Mouse (Mus musculus): ENCODE results near the gene Aimp1.

Aimp1 gene

GRCm38 (mm10) chr3:132684231-132684928 is at the start of gene Aimp1:
Gene Aimp1, minus strand, starts transcription at chr3:132684370.
- DNase-seq = no peak

DNA sequence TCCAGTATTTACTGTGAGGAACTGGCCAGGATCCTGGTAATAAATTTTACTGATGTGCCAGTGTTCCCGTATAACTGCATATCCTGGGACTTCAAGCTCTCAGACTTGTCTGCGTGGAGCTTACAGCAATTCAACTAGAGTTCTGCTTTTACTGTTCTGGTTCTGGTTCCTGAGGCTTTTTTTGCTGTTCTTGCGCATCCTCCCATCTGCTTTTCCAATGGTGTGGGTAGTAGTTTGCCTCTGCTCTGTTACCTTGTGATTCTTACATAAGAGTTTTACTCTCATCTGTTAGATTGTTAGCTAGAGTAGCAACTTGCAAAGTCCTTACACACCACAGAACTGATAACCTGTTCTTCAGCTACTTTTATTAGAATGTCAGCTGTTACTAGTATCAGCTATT is 40.2 kb upstream of the Aimp1 start:
- no peak for DNase-seq

DNA sequence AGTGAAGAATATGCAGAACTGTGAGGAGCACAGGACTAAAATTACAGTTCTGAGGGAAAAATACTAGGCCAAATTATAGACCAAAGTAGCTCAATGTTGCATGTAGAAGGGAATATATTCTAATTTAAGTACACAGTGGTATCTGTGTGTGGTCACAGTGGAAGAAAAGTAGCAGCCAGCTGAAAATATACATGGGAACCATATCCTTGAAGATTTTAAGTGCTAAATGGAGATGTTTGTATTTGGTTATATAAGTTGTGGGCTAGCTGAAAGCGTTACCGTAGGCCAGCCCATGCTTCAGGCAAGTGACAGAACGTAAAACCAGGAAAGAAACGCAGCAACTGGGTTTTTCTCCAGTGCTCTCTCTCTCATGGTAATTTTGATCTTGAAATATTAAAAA is 33.1 kb upstream of the Aimp1 start:
- DNase-seq = no peak

DNA sequence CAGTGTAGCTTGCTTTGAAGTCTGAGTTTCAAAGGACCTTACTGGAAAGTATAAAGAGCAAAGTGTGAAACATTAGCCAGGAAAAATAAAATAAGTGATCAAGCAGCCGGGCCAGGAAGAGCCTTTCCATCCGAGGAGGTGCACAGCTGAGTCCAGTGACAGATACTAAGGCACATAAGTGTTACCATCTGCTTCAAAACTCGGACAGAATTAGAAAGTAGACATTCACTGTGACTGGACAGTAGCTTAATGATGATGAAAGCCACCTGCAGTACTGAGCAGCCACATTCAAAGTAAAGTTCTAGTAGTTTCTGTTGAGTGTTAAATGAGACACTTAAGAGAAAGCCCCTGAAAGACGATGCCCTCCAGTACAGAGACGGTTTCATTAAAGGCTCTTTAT is 29.7 kb upstream of the Aimp1 start:
- DNase-seq = no peak

DNA sequence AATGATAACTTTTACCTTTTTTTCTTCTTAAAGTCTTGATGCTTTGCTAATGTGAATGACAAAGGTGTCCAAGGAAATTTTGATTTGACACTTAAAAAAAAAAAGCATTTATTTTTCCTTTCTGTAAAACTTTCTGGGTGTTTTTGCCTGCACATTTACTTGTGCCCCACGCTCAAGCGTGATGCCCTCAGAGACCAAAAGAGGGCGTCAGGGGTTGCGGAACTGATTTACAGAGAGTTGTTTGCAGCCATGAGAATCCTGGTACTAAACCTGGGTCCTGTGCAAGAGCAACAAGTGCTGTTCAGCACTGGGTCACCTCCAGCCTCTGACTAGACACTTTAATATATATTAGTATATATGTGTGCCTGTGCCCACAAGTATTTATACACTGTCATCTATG is 22.8 kb upstream of the Aimp1 start:
- DNase-seq = no peak

- DNase-seq = no peak
These were observed 20.0 kb upstream of the Aimp1 start for GRCm38 (mm10) chr3:132704216-132704615.

GRCm38 (mm10) chr3:132701368-132701767 is 17.2 kb upstream of the Aimp1 start:
- peak; percentile 17 for DNase-seq

- DNase-seq = peak; percentile 95
These were observed 531 bp downstream of the Aimp1 start, which contains the start of gene Tbck for GRCm38 (mm10) chr3:132683447-132684230. Gene Tbck, plus strand, starts transcription at chr3:132684144.

GRCm38 (mm10) chr3:132677494-132677893 is 6.7 kb downstream of the Aimp1 start:
- DNase-seq = no peak

DNA sequence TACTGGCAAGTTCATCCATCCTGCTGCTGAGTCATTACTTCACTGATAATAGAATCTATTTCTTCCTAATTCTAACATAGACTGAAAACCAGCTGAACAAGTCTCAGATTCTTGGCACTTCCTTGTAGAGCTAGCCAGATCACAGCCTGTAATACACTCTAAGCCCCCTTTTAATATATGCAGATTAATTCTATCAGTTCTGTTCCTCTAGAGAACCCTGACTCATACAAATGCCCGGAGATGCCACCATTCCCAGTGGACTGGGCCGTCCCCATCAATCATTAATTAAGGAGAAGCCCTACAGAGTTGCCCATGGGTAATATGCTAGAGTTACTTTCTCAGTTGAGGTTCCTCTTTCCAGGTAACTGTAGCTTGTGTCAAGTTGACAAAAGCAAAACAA is 28.2 kb downstream of the Aimp1 start:
- DNase-seq = no peak

DNA sequence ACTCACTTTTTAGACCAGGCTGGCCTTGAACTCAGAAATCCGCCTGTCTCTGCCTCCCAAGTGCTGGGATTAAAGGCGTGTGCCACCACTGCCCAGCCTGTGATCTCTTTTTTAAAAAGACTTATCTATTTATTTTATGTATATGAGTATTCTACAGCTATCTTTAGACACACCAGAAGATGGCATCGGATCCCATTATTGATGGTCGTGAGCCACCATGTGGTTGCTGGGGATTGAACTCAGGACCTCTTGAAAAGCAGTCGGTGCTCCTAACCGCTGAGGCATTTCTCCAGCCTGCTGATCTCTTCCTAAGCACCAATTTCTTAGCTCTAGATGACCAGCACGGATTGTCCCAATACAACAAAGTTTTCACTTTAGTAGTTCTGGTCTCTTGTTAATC is 30.2 kb downstream of the Aimp1 start:
- DNase-seq = no peak

DNA sequence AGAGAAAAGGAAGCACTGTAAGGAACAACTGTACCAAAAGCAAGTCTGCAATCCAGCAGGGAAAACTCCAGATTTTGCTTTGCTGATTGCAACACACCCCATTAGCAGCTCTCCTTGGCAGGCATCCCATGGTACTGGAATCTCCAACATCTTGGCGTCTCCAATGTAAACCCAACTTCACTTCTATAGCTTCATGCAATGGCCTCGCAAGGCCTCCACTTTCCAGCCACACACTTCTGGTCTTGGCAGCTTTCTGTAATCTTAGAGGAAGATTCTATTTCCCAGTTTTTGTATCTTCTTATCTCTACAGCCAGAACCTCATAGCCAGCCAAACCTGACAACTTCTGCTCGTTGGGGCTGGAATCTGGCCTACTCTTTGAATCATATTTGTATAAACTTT is 32.4 kb downstream of the Aimp1 start:
- peak; percentile 68 for DNase-seq

- DNase-seq = no peak
These were observed 34.0 kb downstream of the Aimp1 start for GRCm38 (mm10) chr3:132650191-132650590.

DNA sequence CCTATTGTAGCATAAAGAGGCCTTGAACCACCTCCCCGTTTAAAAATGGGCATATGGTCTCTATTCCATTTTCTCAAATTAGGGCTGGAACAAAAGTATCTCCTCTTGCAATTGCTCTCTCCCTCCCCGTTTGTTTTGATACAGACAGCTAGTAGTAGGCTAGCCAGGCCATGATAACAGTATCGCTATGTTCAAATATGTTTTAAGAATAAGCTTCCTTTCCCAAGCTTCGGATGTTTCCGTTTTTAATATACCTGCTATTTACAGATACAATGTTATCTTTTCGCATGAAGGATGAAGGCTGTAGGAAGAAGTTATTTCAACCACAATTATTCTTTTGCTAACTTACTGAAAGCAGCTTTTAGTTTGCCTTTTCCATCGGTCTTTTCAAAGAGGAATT is 34.8 kb downstream of the Aimp1 start:
- no peak for DNase-seq

- DNase-seq = no peak
These were observed 37.4 kb downstream of the Aimp1 start for GRCm38 (mm10) chr3:132646814-132647213.

- DNase-seq = no peak
These were observed 40.1 kb downstream of the Aimp1 start for GRCm38 (mm10) chr3:132644071-132644470.

- no peak for DNase-seq
These were observed 47.1 kb downstream of the Aimp1 start for GRCm38 (mm10) chr3:132637080-132637479.

- no peak for DNase-seq
These were observed 50.9 kb downstream of the Aimp1 start for GRCm38 (mm10) chr3:132633261-132633660.

GRCm38 (mm10) chr3:132629601-132630239 is 54.5 kb downstream of the Aimp1 start, which contains the start of gene Gimd1:
Gene Gimd1, plus strand, starts transcription at chr3:132629820.
- DNase-seq = no peak

DNA sequence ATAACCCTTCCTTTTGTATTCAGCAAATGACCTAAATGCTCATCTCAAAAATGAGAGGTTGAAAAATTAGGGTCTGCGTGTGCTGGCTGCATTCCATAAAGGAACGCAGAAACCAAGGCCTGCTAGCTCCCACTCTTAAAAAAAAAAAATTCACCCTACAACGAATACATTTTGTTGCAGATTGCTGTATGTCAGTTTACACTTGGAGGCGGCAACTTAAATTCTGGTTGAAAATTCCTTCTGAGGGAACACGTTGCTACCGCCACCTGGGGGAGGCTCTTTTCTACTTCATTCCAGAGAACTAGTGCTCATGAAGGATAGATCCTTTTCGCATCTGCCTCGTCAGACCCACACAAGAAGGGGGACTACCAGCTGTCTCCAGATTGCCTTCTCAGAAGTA is 55.4 kb downstream of the Aimp1 start:
- DNase-seq = no peak

Measured in lung, postnatal 36 days (tissue).